Mouse (Mus musculus) heart, adult 2 months (tissue): ENCODE results near the gene Adgrf1. TPM values are rescaled to one million over a fixed set of nuclear protein-coding genes. Genes with fewer than 3 reads are reported as not detected.
A peak's percentile ranks its signal among the peaks of the same experiment; 100 is the strongest.

Experiments used
- DNase-seq, 2 experiments: peaks; one replicate each; pipeline ENCODE4 v3.0.0; 2021
- H3K27ac ChIP-seq: fragments of 200-600 bp; 2 replicates; pipeline ENCODE4 v1.8.1; 2022
- H3K27me3 ChIP-seq: fragments of 200-500 bp; 2 replicates; pipeline ENCODE4 v1.6.1; 2012; ENCODE audit warnings: mild to moderate bottlenecking, low read length, inconsistent platforms, mixed read lengths; ENCODE audit not compliant: control insufficient read depth, insufficient read depth
- H3K36me3 ChIP-seq: fragments of 200-500 bp; 2 replicates; pipeline ENCODE4 v1.6.1; 2012; ENCODE audit warnings: low read length, inconsistent platforms; ENCODE audit not compliant: control insufficient read depth, insufficient read depth
- H3K4me1 ChIP-seq: fragments of 200-500 bp; 2 replicates; pipeline ENCODE4 v1.6.1; 2011; ENCODE audit warnings: low read length; ENCODE audit not compliant: control insufficient read depth, insufficient read depth
- H3K4me3 ChIP-seq: fragments of 200-600 bp; 2 replicates; pipeline ENCODE4 v1.8.1; 2022
- H3K79me2 ChIP-seq: fragments of 200-500 bp; replicated peaks from 2 replicates; pipeline ENCODE4 v1.6.1; 2012; ENCODE audit warnings: mild to moderate bottlenecking, inconsistent platforms, low read length, moderate library complexity, mixed read lengths; ENCODE audit not compliant: control insufficient read depth, insufficient read depth
- H3K9ac ChIP-seq: fragments of 200-500 bp; 2 replicates; pipeline ENCODE4 v1.6.1; 2012; ENCODE audit warnings: low read depth, mild to moderate bottlenecking, control low read depth, inconsistent platforms, low read length, mixed read lengths
- CTCF ChIP-seq: fragments of 200-600 bp; IDR thresholded peaks from 2 replicates; pipeline ENCODE4 v1.8.1; 2022; ENCODE audit warnings: antibody characterized with exemption, mild to moderate bottlenecking, moderate library complexity
- EP300 ChIP-seq: fragments of 200-500 bp; IDR thresholded peaks from 2 replicates; pipeline ENCODE4 v1.6.1; 2011; ENCODE audit warnings: low read depth, low read length, control low read depth; ENCODE audit not compliant: insufficient read depth
- POLR2A ChIP-seq: fragments of 200-500 bp; IDR thresholded peaks from 2 replicates; pipeline ENCODE4 v1.6.1; 2011; ENCODE audit warnings: mild to moderate bottlenecking, low read depth, low read length, control low read depth; ENCODE audit not compliant: insufficient read depth
- WGBS: fragments of 180-500 bp; shearing (Covaris S2); methylation state at CpG from one replicate; pipeline ENCODE4 v1.1.7; 2018; 5-methylcytosine and 5-hydroxymethylcytosine counted together
- intact Hi-C: fragments of 180-260 bp; cut with DNase I; formaldehyde crosslinking; loops from one replicate; pipeline ENCODE4 v1.15.1; 2025
- polyA plus RNA-seq: library from polyadenylated mRNA; depleted of rRNA; stranded (reverse); fragments of >200 nt; gene quantifications from 2 replicates; pipeline ENCODE4 v1.2.3, GENCODE M21; 2012
- total RNA-seq, 2 experiments: library from RNA; stranded (reverse); gene quantifications; 2 replicates each; pipeline ENCODE4 v1.2.3; 2021

Gene Adgrf1
- total and polyA plus RNA-seq, 3 experiments = 0.02 TPM; not detected in 2

- intact Hi-C loops = loop anchor here (1.0 to 5.0 kb wide), 4 partner anchors 35 to 132 kb away; partner anchors contain the start of gene Adgrf5
- no peaks in the 10 kb centered on the region for H3K36me3 ChIP-seq
- H3K4me3 ChIP-seq = no peak overlapping the region
- no peak for DNase-seq
- TF ChIP-seq POLR2A (no peak), EP300 (no peak), CTCF (no peak)
- H3K27me3 ChIP-seq = peaks cover 4% of the 10 kb centered on the region; the same call in 1 of the 2 replicates
- H3K9ac ChIP-seq = no peak overlapping the region
- no peak overlapping the region for H3K27ac ChIP-seq
- H3K79me2 ChIP-seq = peaks cover 2% of the 10 kb centered on the region; the same call in 1 of the 2 replicates
- 62% methylated on average over 7 of the region's 7 CpGs for whole genome bisulfite sequencing
- H3K4me1 ChIP-seq = peaks cover 3% of the 10 kb centered on the region
Measured at GRCm38 (mm10) chr17:43325986-43326671, 56.0 kb downstream of the Adgrf1 start.

GRCm38 (mm10) chr17:43326726-43327700 is 56.9 kb downstream of the Adgrf1 start:
- no peaks in the 10 kb centered on the region for H3K79me2 ChIP-seq
- 18% methylated on average over 28 of the region's 29 CpGs for WGBS
- intact Hi-C loops = loop anchor here (1.0 to 5.0 kb wide), 4 partner anchors 34 to 131 kb away; partner anchors contain the start of gene Adgrf5
- peak overlapping the region; percentile 72 for H3K27ac ChIP-seq
- TF ChIP-seq EP300 = peak; percentile 92; the same call in 1 of the 2 replicates
- TF ChIP-seq CTCF = peak; percentile 71
- no peak for TF ChIP-seq POLR2A
- H3K4me3 ChIP-seq = peak overlapping the region; percentile 36
- no peaks in the 10 kb centered on the region for H3K36me3 ChIP-seq
- peak; percentile 55 to 76 for DNase-seq
- H3K27me3 ChIP-seq = no peaks in the 10 kb centered on the region
- H3K4me1 ChIP-seq = peaks cover 5% of the 10 kb centered on the region
- H3K9ac ChIP-seq = no peak overlapping the region

DNA sequence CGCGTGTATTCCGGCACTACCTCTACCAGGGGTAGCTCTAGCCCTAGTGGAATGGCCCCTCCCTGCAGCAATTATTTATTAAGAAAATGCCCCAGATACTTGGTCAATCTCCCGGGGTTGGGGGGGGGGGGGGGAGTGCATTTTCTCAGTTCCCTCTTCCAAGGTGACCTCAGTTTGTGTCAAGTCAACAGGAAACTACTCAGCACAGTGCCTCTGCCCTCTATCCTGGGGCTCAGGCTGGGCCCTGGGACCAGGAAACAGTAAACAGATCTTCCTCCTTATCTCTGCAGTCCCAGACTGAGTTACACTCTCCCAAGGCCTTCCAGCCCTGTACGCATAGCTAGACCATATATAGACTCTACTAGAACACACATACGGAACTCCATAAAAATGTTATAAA is 57.7 kb downstream of the Adgrf1 start:
- no peak overlapping the region for H3K4me3 ChIP-seq
- no peak overlapping the region for H3K9ac ChIP-seq
- H3K27ac ChIP-seq = no peak overlapping the region
- intact Hi-C loops = loop anchor here (2.0 to 5.0 kb wide), 3 partner anchors 33 to 94 kb away; partner anchors contain the start of gene Adgrf5
- 53% methylated on average over 6 of the region's 6 CpGs for WGBS
- no peaks in the 10 kb centered on the region for H3K27me3 ChIP-seq
- TF ChIP-seq POLR2A (no peak), CTCF (no peak), EP300 (no peak)
- H3K79me2 ChIP-seq = no peaks in the 10 kb centered on the region
- H3K36me3 ChIP-seq = no peaks in the 10 kb centered on the region
- DNase-seq = no peak
- H3K4me1 ChIP-seq = peaks cover 9% of the 10 kb centered on the region

GRCm38 (mm10) chr17:43329216-43329615 is 59.1 kb downstream of the Adgrf1 start:
- Histone ChIP-seq H3K4me1 (peaks cover 11% of the 10 kb centered on the region), H3K36me3 (no peaks in the 10 kb centered on the region), H3K27ac (no peak overlapping the region), H3K9ac (no peak overlapping the region), H3K27me3 (no peaks in the 10 kb centered on the region), H3K79me2 (no peaks in the 10 kb centered on the region), H3K4me3 (no peak overlapping the region)
- no peak for DNase-seq
- 87% methylated on average over 4 of the region's 4 CpGs for WGBS
- intact Hi-C loops = loop anchor here (5.0 kb wide), 1 partner anchor 93 kb away; no protein-coding TSS in a partner anchor
- TF ChIP-seq EP300 (no peak), POLR2A (no peak), CTCF (no peak)

DNA sequence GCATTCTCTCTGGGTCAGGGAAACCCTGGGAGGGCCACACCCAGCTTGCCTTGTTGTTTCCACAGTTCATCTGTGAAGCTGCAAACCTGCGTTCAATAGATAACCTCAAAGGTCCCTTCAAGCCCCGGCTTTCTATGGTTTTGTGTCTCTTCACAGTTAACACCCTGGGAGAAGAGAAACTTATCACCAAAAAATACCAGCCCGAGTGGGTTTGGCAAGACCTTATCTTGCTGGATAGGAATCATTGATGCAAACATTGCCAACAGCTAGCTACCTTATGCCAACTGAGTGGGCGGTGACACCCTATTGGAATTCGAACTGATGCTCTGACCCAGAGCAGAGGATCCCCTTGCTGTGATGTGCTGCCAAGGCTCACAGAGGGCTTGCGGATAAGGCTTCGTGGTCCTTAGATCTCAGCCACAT is 59.6 kb downstream of the Adgrf1 start:
- Histone ChIP-seq H3K9ac (no peak overlapping the region), H3K27ac (no peak overlapping the region), H3K27me3 (no peaks in the 10 kb centered on the region), H3K4me3 (no peak overlapping the region), H3K79me2 (no peaks in the 10 kb centered on the region), H3K4me1 (peaks cover 11% of the 10 kb centered on the region), H3K36me3 (no peaks in the 10 kb centered on the region)
- no peak for TF ChIP-seq CTCF
- no peak for TF ChIP-seq POLR2A
- TF ChIP-seq EP300 = no peak
- peak in 1 of 2 experiments; percentile 39 for DNase-seq
- WGBS = 40% methylated on average over 7 of the region's 7 CpGs
- intact Hi-C loops = loop anchor here (5.0 kb wide), 1 partner anchor 93 kb away; no protein-coding TSS in a partner anchor
